Comparison of ENCODE assay signal across 8 mouse cellular contexts in genomic region chr5:137306439-137307005, GRCm38 (mm10). TPM values are rescaled to one million over a fixed set of nuclear protein-coding genes. Genes with fewer than 3 reads are reported as not detected.
DNase-seq lines count a peak whose midpoint lies in the region; ATAC-seq and TF ChIP-seq lines count a peak whose summit lies in the region.

No protein-coding gene starts in this region.

- H3K27ac ChIP-seq in lung, embryonic 14.5 days (ENCODE audit: low read depth), result peak overlapping the region; percentile 95
- H3K27ac ChIP-seq in embryonic facial prominence, embryonic 12.5 days, result peak overlapping the region; percentile 95
- no peak overlapping the region for H3K27ac ChIP-seq in limb, embryonic 11.5 days (replicated peaks; ENCODE audit: low read depth, low read length)
- peak overlapping the region; percentile 14; the same call in 1 of the 2 replicates for H3K27ac ChIP-seq in small intestine, adult 2 months (ENCODE audit: insufficient read depth, low read depth, low read length)

- TF ChIP-seq POLR2A in small intestine, adult 2 months (IDR thresholded peaks at IDR 0.05; ENCODE audit: low read depth, low read length), result no peak

- peak overlapping the region; percentile 81 for H3K4me2 ChIP-seq in lung, embryonic 14.5 days
- peak overlapping the region; percentile 75 for H3K4me2 ChIP-seq in embryonic facial prominence, embryonic 12.5 days (replicated peaks)
- H3K4me2 ChIP-seq in limb, embryonic 11.5 days (ENCODE audit: low read depth, severe bottlenecking), result peak overlapping the region; percentile 36

- no peaks in the 10 kb centered on the region for H3K9me3 ChIP-seq in lung, embryonic 14.5 days (ENCODE audit: low read depth, low read length)
- H3K9me3 ChIP-seq in embryonic facial prominence, embryonic 12.5 days, result peaks cover 6% of the 10 kb centered on the region; the same call in 1 of the 2 replicates
- peaks cover 3% of the 10 kb centered on the region; the same call in 1 of the 2 replicates for H3K9me3 ChIP-seq in limb, embryonic 11.5 days (ENCODE audit: control insufficient read depth, low read length)

- H3K4me3 ChIP-seq in lung, embryonic 14.5 days (ENCODE audit: low read depth, low read length), result peak overlapping the region; percentile 94
- peak overlapping the region; percentile 93 for H3K4me3 ChIP-seq in embryonic facial prominence, embryonic 12.5 days
- peak overlapping the region; percentile 80 for H3K4me3 ChIP-seq in limb, embryonic 11.5 days (ENCODE audit: low read depth, low read length)
- peak overlapping the region; percentile 81 for H3K4me3 ChIP-seq in small intestine, adult 2 months (ENCODE audit: low read depth, low read length)

- peak; percentile 33 for DNase-seq in lung, embryonic 14.5 days
- DNase-seq in lung, postnatal 36 days, result no peak
- no peak for DNase-seq in limb, embryonic 11.5 days (ENCODE audit: low spot score)
- DNase-seq in left cerebral cortex, postnatal 4 days, result no peak
- no peak for DNase-seq in left cerebral cortex, adult 11 months (ENCODE audit: low spot score)

- ATAC-seq in lung, embryonic 14.5 days (ENCODE audit: insufficient read depth), result no peak
- no peak for ATAC-seq in embryonic facial prominence, embryonic 12.5 days (ENCODE audit: insufficient number of reproducible peaks, insufficient read depth, low FRiP score, low TSS enrichment)
- ATAC-seq in limb, embryonic 11.5 days (ENCODE audit: insufficient number of reproducible peaks, low FRiP score, low TSS enrichment, low read depth), result no peak
- ATAC-seq in granulocyte monocyte progenitor cell, adult 5-6 weeks (replicated peaks; ENCODE audit: poor library complexity, severe bottlenecking), result no peak

- H3K36me3 ChIP-seq in lung, embryonic 14.5 days (ENCODE audit: insufficient read depth), result peaks cover 74% of the 10 kb centered on the region
- H3K36me3 ChIP-seq in embryonic facial prominence, embryonic 12.5 days, result peaks cover 68% of the 10 kb centered on the region
- H3K36me3 ChIP-seq in limb, embryonic 11.5 days (ENCODE audit: control insufficient read depth, insufficient read depth, low read length), result peaks cover 37% of the 10 kb centered on the region
- H3K36me3 ChIP-seq in small intestine, adult 2 months (ENCODE audit: control insufficient read depth, insufficient read depth, low read length), result peaks cover 26% of the 10 kb centered on the region

- H3K27me3 ChIP-seq in lung, embryonic 14.5 days (ENCODE audit: insufficient read depth, low read length), result no peaks in the 10 kb centered on the region
- H3K27me3 ChIP-seq in embryonic facial prominence, embryonic 12.5 days, result no peaks in the 10 kb centered on the region
- no peaks in the 10 kb centered on the region for H3K27me3 ChIP-seq in limb, embryonic 11.5 days (ENCODE audit: control insufficient read depth, insufficient read depth, low read length)
- H3K27me3 ChIP-seq in small intestine, adult 2 months (ENCODE audit: control insufficient read depth, insufficient read depth, low read length), result no peaks in the 10 kb centered on the region

- H3K9ac ChIP-seq in lung, embryonic 14.5 days, result peak overlapping the region; percentile 97
- peak overlapping the region; percentile 98 for H3K9ac ChIP-seq in embryonic facial prominence, embryonic 12.5 days
- peak overlapping the region; percentile 88 for H3K9ac ChIP-seq in limb, embryonic 11.5 days (ENCODE audit: low read length)

- WGBS in lung, embryonic 14.5 days, result 6% methylated on average over 12 of the region's 12 CpGs
- WGBS in embryonic facial prominence, embryonic 12.5 days, result 14% methylated on average over 12 of the region's 12 CpGs
- 20% methylated on average over 12 of the region's 12 CpGs for WGBS in limb, embryonic 11.5 days
- 3% methylated on average over 12 of the region's 12 CpGs for WGBS in small intestine, adult 2 months

- intact Hi-C loops in left cerebral cortex, postnatal 4 days (cut with DNase I), result no loop called here

- TF ChIP-seq CTCF in lung, embryonic 14.5 days (IDR thresholded peaks at IDR 0.05; ENCODE audit: low read depth), result no peak
- no peak for TF ChIP-seq CTCF in small intestine, adult 2 months (IDR thresholded peaks at IDR 0.05; ENCODE audit: extremely low read depth, insufficient read length, insufficient replicate concordance, low read depth, low read length)

- H3K4me1 ChIP-seq in lung, embryonic 14.5 days (ENCODE audit: insufficient read depth), result peaks cover 17% of the 10 kb centered on the region
- peaks cover 32% of the 10 kb centered on the region for H3K4me1 ChIP-seq in embryonic facial prominence, embryonic 12.5 days
- peaks cover 15% of the 10 kb centered on the region for H3K4me1 ChIP-seq in limb, embryonic 11.5 days (ENCODE audit: control insufficient read depth, insufficient read depth, low read length)
- peaks cover 7% of the 10 kb centered on the region; the same call in 1 of the 2 replicates for H3K4me1 ChIP-seq in small intestine, adult 2 months (ENCODE audit: control insufficient read depth, insufficient read depth, insufficient read length, low read length)

RNA-seq across cellular contexts. Expression of gene Srrt, which starts 1.0 kb away (rescaled TPM):
- polyA plus RNA-seq in lung, embryonic 14.5 days (2014; fragmentation: Nextera tagmentation; extraction: Ambion mirVana), result 137 and 141 TPM in 2 replicates
- 171 and 177 TPM in 2 replicates for polyA plus RNA-seq in embryonic facial prominence, embryonic 12.5 days (2016; fragmentation: Nextera tagmentation; extraction: Ambion mirVana)
- 175 and 177 TPM in 2 replicates for polyA plus RNA-seq in limb, embryonic 11.5 days (2014; fragmentation: Nextera tagmentation; extraction: Ambion mirVana)
- polyA plus RNA-seq in small intestine, adult 2 months (2012; rRNA removed), result 60.3 and 109 TPM in 2 replicates
- total RNA-seq in left cerebral cortex, postnatal 4 days (2021), result 100 to 1,000 TPM; 214 to 236 TPM
- 238 and 321 TPM in 2 replicates for total RNA-seq in granulocyte monocyte progenitor cell, adult 5-6 weeks (2014; fragmentation: Nextera tagmentation)
- 239 and 278 TPM in 2 replicates for total RNA-seq in granulocyte monocyte progenitor cell, adult 5-6 weeks (2017)

RNA-seq across cellular contexts. Expression of gene Trip6, which starts 7.7 kb away (rescaled TPM):
- polyA plus RNA-seq in lung, embryonic 14.5 days (2014; fragmentation: Nextera tagmentation; extraction: Ambion mirVana), result 87.1 and 89.3 TPM in 2 replicates
- 87.1 and 93.4 TPM in 2 replicates for polyA plus RNA-seq in embryonic facial prominence, embryonic 12.5 days (2016; fragmentation: Nextera tagmentation; extraction: Ambion mirVana)
- polyA plus RNA-seq in limb, embryonic 11.5 days (2014; fragmentation: Nextera tagmentation; extraction: Ambion mirVana), result 56.5 and 57.2 TPM in 2 replicates
- polyA plus RNA-seq in small intestine, adult 2 months (2012; rRNA removed), result 7.6 and 8.2 TPM in 2 replicates
- total RNA-seq in left cerebral cortex, postnatal 4 days (2021), result 1 to 10 TPM; 7.1 to 8.0 TPM
- 9.4 and 9.9 TPM in 2 replicates for total RNA-seq in granulocyte monocyte progenitor cell, adult 5-6 weeks (2014; fragmentation: Nextera tagmentation)
- total RNA-seq in granulocyte monocyte progenitor cell, adult 5-6 weeks (2017), result 2.9 and 5.6 TPM in 2 replicates

RNA-seq across cellular contexts. Expression of gene Ufsp1, which starts 12.1 kb away (rescaled TPM):
- 4.4 and 4.6 TPM in 2 replicates for polyA plus RNA-seq in lung, embryonic 14.5 days (2014; fragmentation: Nextera tagmentation; extraction: Ambion mirVana)
- 6.7 and 8.2 TPM in 2 replicates for polyA plus RNA-seq in embryonic facial prominence, embryonic 12.5 days (2016; fragmentation: Nextera tagmentation; extraction: Ambion mirVana)
- polyA plus RNA-seq in limb, embryonic 11.5 days (2014; fragmentation: Nextera tagmentation; extraction: Ambion mirVana), result 7.4 and 7.6 TPM in 2 replicates
- 7.0 and 10.9 TPM in 2 replicates for polyA plus RNA-seq in small intestine, adult 2 months (2012; rRNA removed)
- 10 to 100 TPM; 17.3 to 21.8 TPM for total RNA-seq in left cerebral cortex, postnatal 4 days (2021)
- 0.53 TPM in 1 of 2 replicates, not detected in the other for total RNA-seq in granulocyte monocyte progenitor cell, adult 5-6 weeks (2014; fragmentation: Nextera tagmentation)
- total RNA-seq in granulocyte monocyte progenitor cell, adult 5-6 weeks (2017), result 0.43 and 5.2 TPM in 2 replicates

RNA-seq across cellular contexts. Expression of gene Ache, which starts 19.2 kb away (rescaled TPM):
- 0.93 and 1.3 TPM in 2 replicates for polyA plus RNA-seq in lung, embryonic 14.5 days (2014; fragmentation: Nextera tagmentation; extraction: Ambion mirVana)
- 7.1 and 8.2 TPM in 2 replicates for polyA plus RNA-seq in embryonic facial prominence, embryonic 12.5 days (2016; fragmentation: Nextera tagmentation; extraction: Ambion mirVana)
- 1.3 and 1.7 TPM in 2 replicates for polyA plus RNA-seq in limb, embryonic 11.5 days (2014; fragmentation: Nextera tagmentation; extraction: Ambion mirVana)
- 5.1 and 5.3 TPM in 2 replicates for polyA plus RNA-seq in small intestine, adult 2 months (2012; rRNA removed)
- total RNA-seq in left cerebral cortex, postnatal 4 days (2021), result 10 to 100 TPM; 60.3 to 67.8 TPM
- not detected in 2 replicates for total RNA-seq in granulocyte monocyte progenitor cell, adult 5-6 weeks (2014; fragmentation: Nextera tagmentation)
- 0.04 and 0.10 TPM in 2 replicates for total RNA-seq in granulocyte monocyte progenitor cell, adult 5-6 weeks (2017)

RNA-seq across cellular contexts. Expression of gene Slc12a9, which starts 26.9 kb away (rescaled TPM):
- polyA plus RNA-seq in lung, embryonic 14.5 days (2014; fragmentation: Nextera tagmentation; extraction: Ambion mirVana), result 9.7 and 10.2 TPM in 2 replicates
- polyA plus RNA-seq in embryonic facial prominence, embryonic 12.5 days (2016; fragmentation: Nextera tagmentation; extraction: Ambion mirVana), result 16.0 and 18.8 TPM in 2 replicates
- 4.7 and 6.4 TPM in 2 replicates for polyA plus RNA-seq in limb, embryonic 11.5 days (2014; fragmentation: Nextera tagmentation; extraction: Ambion mirVana)
- 9.2 and 14.8 TPM in 2 replicates for polyA plus RNA-seq in small intestine, adult 2 months (2012; rRNA removed)
- total RNA-seq in left cerebral cortex, postnatal 4 days (2021), result 10 to 100 TPM; 28.8 to 31.5 TPM
- total RNA-seq in granulocyte monocyte progenitor cell, adult 5-6 weeks (2014; fragmentation: Nextera tagmentation), result 16.3 and 26.3 TPM in 2 replicates
- total RNA-seq in granulocyte monocyte progenitor cell, adult 5-6 weeks (2017), result 6.5 and 6.6 TPM in 2 replicates
